In the genomic region with DNA sequence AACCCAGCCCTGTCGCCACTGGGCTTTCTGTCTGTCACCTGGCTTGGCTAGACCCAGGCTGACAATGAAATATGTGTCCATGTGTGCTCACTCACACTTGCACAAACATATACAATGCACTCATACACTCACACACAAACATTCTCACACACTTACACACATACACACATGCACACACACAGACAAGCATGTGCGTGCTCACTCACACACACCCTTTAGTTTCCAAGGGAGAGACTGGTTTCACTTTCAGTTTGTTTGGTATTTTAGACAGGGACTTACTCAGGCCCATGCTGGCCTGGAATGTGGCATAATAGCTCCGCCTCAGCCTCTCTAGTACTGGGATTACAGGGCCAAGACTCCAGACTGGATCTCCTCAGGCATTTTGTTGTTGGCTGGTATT, we compare ENCODE assay signal across 8 mouse cellular contexts.
DNase-seq lines count a peak whose midpoint lies in the region; ATAC-seq and TF ChIP-seq lines count a peak whose summit lies in the region.

No protein-coding gene starts in this region.

- no peak overlapping the region for H3K9ac ChIP-seq in liver, embryonic 11.5 days (ENCODE audit: low read depth, low read length)

- 70% methylated on average over 3 of the region's 3 CpGs for WGBS in liver, embryonic 11.5 days

- H3K4me3 ChIP-seq in embryonic fibroblast, embryonic 13.5 days (ENCODE audit: insufficient read depth, low read length) = no peak overlapping the region
- no peak overlapping the region for H3K4me3 ChIP-seq in liver, embryonic 11.5 days (ENCODE audit: low read depth, low read length)

- no peak for TF ChIP-seq POLR2A in embryonic fibroblast, embryonic 13.5 days (IDR thresholded peaks at IDR 0.05; ENCODE audit: low read depth, low read length)

- no peaks in the 10 kb centered on the region for H3K27me3 ChIP-seq in liver, embryonic 11.5 days (replicated peaks; ENCODE audit: control insufficient read depth, insufficient read depth, low read length)

- no peaks in the 10 kb centered on the region for H3K36me3 ChIP-seq in liver, embryonic 11.5 days (ENCODE audit: control insufficient read depth, insufficient read depth, low read length)

- peaks cover 11% of the 10 kb centered on the region for H3K4me1 ChIP-seq in embryonic fibroblast, embryonic 13.5 days (ENCODE audit: control insufficient read depth, insufficient read depth, low read length)
- no peaks in the 10 kb centered on the region for H3K4me1 ChIP-seq in liver, embryonic 11.5 days (replicated peaks; ENCODE audit: control insufficient read depth, insufficient read depth, low read length)

- peak; percentile 3 to 8 for DNase-seq in lung, adult 18-20 months
- no peak for DNase-seq in lung, postnatal 14 days
- DNase-seq in liver, embryonic 11.5 days (ENCODE audit: low spot score) = no peak
- no peak for DNase-seq in right cerebral cortex, adult 2 months (ENCODE audit: low spot score in 2 of 2)
- no peak for DNase-seq in right cerebral cortex, postnatal 25 days
- DNase-seq in frontal cortex, adult 2 months (ENCODE audit: extremely low spot score in 1 of 2, low spot score in 1 of 2) = no peak
- no peak for DNase-seq in thymus, postnatal 0 days (ENCODE audit: low spot score)

- peak overlapping the region; percentile 16; the same call in 1 of the 2 replicates for H3K4me2 ChIP-seq in liver, embryonic 11.5 days

- 0 out of 2 replicates have a peak overlapping the region, but pooled peaks have one; percentile 31 for H3K27ac ChIP-seq in embryonic fibroblast, embryonic 13.5 days (ENCODE audit: insufficient read depth, low read length)
- H3K27ac ChIP-seq in liver, embryonic 11.5 days (ENCODE audit: low read depth, low read length) = no peak overlapping the region

- H3K9me3 ChIP-seq in liver, embryonic 11.5 days (ENCODE audit: control insufficient read depth, low read length) = no peaks in the 10 kb centered on the region

- no peak for TF ChIP-seq CTCF in embryonic fibroblast, embryonic 13.5 days (IDR thresholded peaks at IDR 0.05; ENCODE audit: borderline replicate concordance, insufficient read depth, low read length)

- no peak for ATAC-seq in liver, embryonic 11.5 days (replicated peaks; ENCODE audit: low FRiP score)

Comparison
In these comparisons a context has a peak if more than half of its experiments do, and no peak if none do; other contexts are left out.
1. DNase-seq: peak in lung, adult 18-20 months (2 of 2); none in lung, postnatal 14 days (single experiment), liver, embryonic 11.5 days (single experiment), right cerebral cortex, adult 2 months (0 of 2), right cerebral cortex, postnatal 25 days (single experiment), frontal cortex, adult 2 months (0 of 2) and thymus, postnatal 0 days (single experiment).